Mouse (Mus musculus) lung, adult 2 months (tissue): ENCODE data around the gene Gm29666.

Source experiments
- CTCF ChIP-seq: fragments of 200-500 bp; IDR thresholded peaks from 2 replicates; pipeline ENCODE4 v1.5.1; 2011; ENCODE audit warnings: mild to moderate bottlenecking, low read length, control low read depth; ENCODE audit not compliant: insufficient read depth
- POLR2A ChIP-seq: fragments of 200-500 bp; IDR thresholded peaks from 2 replicates; pipeline ENCODE4 v1.6.1; 2011; ENCODE audit warnings: low read depth, mild to moderate bottlenecking, control low read depth, low read length, borderline replicate concordance; ENCODE audit errors: extremely low read depth

DNA sequence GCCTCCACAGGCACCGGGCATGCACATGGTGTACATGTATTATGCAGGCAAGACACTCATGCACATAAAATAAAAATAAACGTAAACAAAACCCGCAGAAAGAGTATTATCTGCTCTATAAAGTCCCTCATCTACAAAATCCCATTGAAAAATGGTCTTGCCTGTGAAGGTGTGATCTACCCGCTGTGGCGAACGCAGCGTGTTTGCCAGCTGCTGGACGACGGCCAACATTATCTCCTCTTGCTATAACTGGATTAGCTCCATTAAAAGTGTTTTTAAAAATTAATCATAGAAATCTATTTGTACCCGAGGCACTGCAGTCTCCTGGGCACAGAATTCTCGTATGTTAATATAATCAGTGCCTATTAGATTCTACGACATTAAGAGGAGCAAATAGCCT is 31.8 kb downstream of the Gm29666 start:
- no peak for TF ChIP-seq POLR2A
- TF ChIP-seq CTCF = no peak
